Mouse (Mus musculus) spleen, adult 2 months (tissue): ENCODE measurements around the gene Fam20b. TPM values are rescaled to one million over a fixed set of nuclear protein-coding genes. Genes with fewer than 3 reads are reported as not detected.
"Not testable (repeated sequence)": the region's sequence is repeated elsewhere in the genome, so short reads cannot be mapped to it uniquely, and the experiment has no call there.

ENCODE experiments used
- DNase-seq, 2 experiments: peaks; one replicate each; pipeline versions ENCODE4 v3.0.0 to v3.0.0-alpha.2; 2012 to 2021; ENCODE audit warnings: low spot score in 2 of 2, low read depth in 1 of 2
- H3K27ac ChIP-seq: fragments of 200-500 bp; 2 replicates; pipeline ENCODE4 v1.5.1; 2012; ENCODE audit warnings: low read length, inconsistent platforms; ENCODE audit not compliant: insufficient read depth
- H3K27me3 ChIP-seq: fragments of 200-500 bp; 2 replicates; pipeline ENCODE4 v1.6.1; 2012; ENCODE audit warnings: mild to moderate bottlenecking, moderate library complexity, low read length, inconsistent platforms; ENCODE audit not compliant: control insufficient read depth, insufficient read depth
- H3K36me3 ChIP-seq: fragments of 200-500 bp; 2 replicates; pipeline ENCODE4 v1.6.1; 2012; ENCODE audit warnings: mild to moderate bottlenecking, low read length, inconsistent platforms; ENCODE audit not compliant: control insufficient read depth, insufficient read depth
- H3K4me1 ChIP-seq: fragments of 200-500 bp; 2 replicates; pipeline ENCODE4 v1.6.1; 2011; ENCODE audit warnings: inconsistent platforms; ENCODE audit not compliant: control insufficient read depth, insufficient read depth, insufficient read length
- H3K4me3 ChIP-seq: fragments of 200-500 bp; 2 replicates; pipeline ENCODE4 v1.5.1; 2011; ENCODE audit warnings: mild to moderate bottlenecking, inconsistent platforms; ENCODE audit not compliant: insufficient read depth, insufficient read length; ENCODE audit errors: extremely low read depth
- CTCF ChIP-seq: fragments of 200-500 bp; IDR thresholded peaks from 2 replicates; pipeline ENCODE4 v1.5.1; 2011; ENCODE audit warnings: mild to moderate bottlenecking, inconsistent platforms; ENCODE audit not compliant: insufficient read depth, insufficient read length, insufficient replicate concordance; ENCODE audit errors: extremely low read depth
- POLR2A ChIP-seq: fragments of 200-500 bp; IDR thresholded peaks from 2 replicates; pipeline ENCODE4 v1.6.1; 2011; ENCODE audit warnings: low read depth, low read length, inconsistent platforms
- WGBS: fragments of 180-500 bp; shearing (Covaris S2); methylation state at CpG from one replicate; pipeline ENCODE4 v1.1.7; 2018; 5-methylcytosine and 5-hydroxymethylcytosine counted together
- polyA plus RNA-seq: library from polyadenylated mRNA; depleted of rRNA; stranded (reverse); fragments of >200 nt; gene quantifications from 2 replicates; pipeline ENCODE4 v1.2.3, GENCODE M21; 2012

Gene Fam20b
- polyA plus RNA-seq, 1 experiment = 8.9 TPM

DNA sequence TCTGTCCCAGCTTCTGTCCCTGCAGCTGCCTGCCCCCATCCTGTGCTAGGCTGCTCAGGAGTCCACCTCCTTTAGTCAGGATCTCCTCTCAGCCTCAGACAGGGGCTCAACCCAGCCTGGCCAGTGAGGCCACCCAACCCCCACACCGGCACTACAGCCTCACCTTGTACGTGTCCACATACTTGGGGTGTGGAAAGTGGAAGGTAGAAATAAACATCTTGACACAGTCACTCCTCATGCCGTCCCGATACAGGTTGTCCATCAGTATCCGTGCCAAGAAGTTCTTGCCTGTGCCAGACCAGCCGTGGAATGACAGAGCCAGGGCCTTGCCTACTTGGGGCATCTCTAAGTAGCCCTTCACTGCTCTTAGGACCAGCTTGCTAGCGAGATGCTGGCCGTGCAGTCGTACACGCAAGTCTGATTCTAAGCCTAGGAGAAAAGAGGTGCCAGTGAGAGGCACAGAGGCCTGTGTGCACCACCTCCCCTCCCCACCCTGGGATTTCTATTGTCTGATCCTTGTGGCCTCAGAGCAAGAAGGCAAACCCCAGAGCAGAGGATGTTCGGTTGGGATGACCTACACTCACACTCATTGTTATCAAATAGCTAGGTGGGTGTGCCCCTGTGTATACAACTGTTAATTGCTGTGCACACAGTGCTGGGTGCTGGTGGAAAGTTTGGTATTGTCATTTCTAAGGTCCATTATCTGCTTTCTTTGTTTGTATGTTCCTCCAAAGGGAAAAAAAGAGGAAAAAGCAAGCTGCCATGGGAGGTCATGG is 49.5 kb downstream of the Fam20b start:
- Histone ChIP-seq H3K27me3 (no peaks in the 10 kb centered on the region), H3K4me1 (peaks cover 6% of the 10 kb centered on the region; the same call in 1 of the 2 replicates), H3K4me3 (no peak overlapping the region), H3K27ac (no peak overlapping the region), H3K36me3 (peaks cover 28% of the 10 kb centered on the region)
- DNase-seq = no peak
- TF ChIP-seq CTCF (no peak), POLR2A (no peak)
- 89% methylated on average over 11 of the region's 11 CpGs for WGBS

DNA sequence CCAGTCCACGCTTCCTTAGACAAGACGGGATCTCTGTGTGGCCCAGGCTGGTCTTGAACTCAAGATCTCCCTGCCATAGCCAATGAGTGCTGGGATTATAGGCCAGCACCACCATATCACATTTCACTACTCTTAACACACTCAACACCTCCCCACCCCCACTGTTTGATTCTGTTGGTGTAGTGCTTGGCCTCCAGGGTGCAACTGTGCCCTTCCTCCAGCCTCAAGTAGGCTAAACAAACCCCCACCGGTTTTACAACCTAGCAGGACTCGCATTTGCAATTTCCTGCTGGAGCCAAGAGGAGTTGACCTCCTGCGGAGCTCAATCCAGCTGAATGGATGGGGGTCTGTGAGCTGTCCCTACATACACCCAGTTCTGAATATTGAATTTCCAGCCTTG is 50.3 kb downstream of the Fam20b start:
- H3K36me3 ChIP-seq = peaks cover 32% of the 10 kb centered on the region
- DNase-seq = no peak
- H3K27me3 ChIP-seq = no peaks in the 10 kb centered on the region
- H3K4me3 ChIP-seq = no peak overlapping the region
- no peak overlapping the region for H3K27ac ChIP-seq
- peaks cover 6% of the 10 kb centered on the region; the same call in 1 of the 2 replicates for H3K4me1 ChIP-seq
- no peak for TF ChIP-seq CTCF
- no peak for TF ChIP-seq POLR2A
- WGBS = 85% methylated on average over 5 of the region's 5 CpGs

- no peak for TF ChIP-seq POLR2A
- no peak for TF ChIP-seq CTCF
- Histone ChIP-seq H3K27ac (no peak overlapping the region), H3K36me3 (peaks cover 32% of the 10 kb centered on the region), H3K4me1 (0 out of 2 replicates have a peak, but pooled peaks cover 1% of the 10 kb centered on the region), H3K27me3 (no peaks in the 10 kb centered on the region), H3K4me3 (no peak overlapping the region)
- no peak for DNase-seq
- WGBS = 74% methylated on average over 23 of the region's 23 CpGs
Measured at GRCm38 (mm10) chr1:156667141-156667926, 51.6 kb downstream of the Fam20b start.

- peaks cover 30% of the 10 kb centered on the region for H3K36me3 ChIP-seq
- no peak for TF ChIP-seq POLR2A
- no peak for TF ChIP-seq CTCF
- no peak for DNase-seq
- no peak overlapping the region for H3K27ac ChIP-seq
- H3K4me3 ChIP-seq = no peak overlapping the region
- WGBS = 86% methylated on average over 8 of the region's 8 CpGs
- no peaks in the 10 kb centered on the region for H3K27me3 ChIP-seq
- H3K4me1 ChIP-seq = no peaks in the 10 kb centered on the region
Measured at GRCm38 (mm10) chr1:156665777-156666176, 53.1 kb downstream of the Fam20b start.

- peak overlapping the region; percentile 20; the same call in 1 of the 2 replicates for H3K4me3 ChIP-seq
Measured at GRCm38 (mm10) chr1:156660660-156661236, 58.1 kb downstream of the Fam20b start.

GRCm38 (mm10) chr1:156659906-156660659 is 58.8 kb downstream of the Fam20b start:
- Histone ChIP-seq H3K27me3 (no peaks in the 10 kb centered on the region), H3K4me1 (peaks cover 8% of the 10 kb centered on the region; the same call in 1 of the 2 replicates), H3K4me3 (no peak overlapping the region; the same call in 1 of the 2 replicates), H3K36me3 (peaks cover 17% of the 10 kb centered on the region), H3K27ac (peak overlapping the region; percentile 33; the same call in 1 of the 2 replicates)
- TF ChIP-seq POLR2A (no peak), CTCF (no peak)
- no peak for DNase-seq
- WGBS = 67% methylated on average over 13 of the region's 13 CpGs

More at GRCm38 (mm10) chr1:156660660-156661236, 58.1 kb downstream of the Fam20b start:
- peak overlapping the region; percentile 59 for H3K27ac ChIP-seq
- WGBS = 32% methylated on average over 21 of the region's 21 CpGs
- not testable (repeated sequence) for H3K27me3 ChIP-seq, H3K4me1 ChIP-seq, DNase-seq
- H3K36me3 ChIP-seq = peaks cover 14% of the 10 kb centered on the region
